Mouse (Mus musculus) 3T3-L1 (cell line): ENCODE results near the gene Milr1.

Source experiments
- DNase-seq: peaks from one replicate; pipeline ENCODE4 v3.0.0-alpha.2; 2015; ENCODE audit warnings: low read depth, low spot score

Gene Milr1

DNA sequence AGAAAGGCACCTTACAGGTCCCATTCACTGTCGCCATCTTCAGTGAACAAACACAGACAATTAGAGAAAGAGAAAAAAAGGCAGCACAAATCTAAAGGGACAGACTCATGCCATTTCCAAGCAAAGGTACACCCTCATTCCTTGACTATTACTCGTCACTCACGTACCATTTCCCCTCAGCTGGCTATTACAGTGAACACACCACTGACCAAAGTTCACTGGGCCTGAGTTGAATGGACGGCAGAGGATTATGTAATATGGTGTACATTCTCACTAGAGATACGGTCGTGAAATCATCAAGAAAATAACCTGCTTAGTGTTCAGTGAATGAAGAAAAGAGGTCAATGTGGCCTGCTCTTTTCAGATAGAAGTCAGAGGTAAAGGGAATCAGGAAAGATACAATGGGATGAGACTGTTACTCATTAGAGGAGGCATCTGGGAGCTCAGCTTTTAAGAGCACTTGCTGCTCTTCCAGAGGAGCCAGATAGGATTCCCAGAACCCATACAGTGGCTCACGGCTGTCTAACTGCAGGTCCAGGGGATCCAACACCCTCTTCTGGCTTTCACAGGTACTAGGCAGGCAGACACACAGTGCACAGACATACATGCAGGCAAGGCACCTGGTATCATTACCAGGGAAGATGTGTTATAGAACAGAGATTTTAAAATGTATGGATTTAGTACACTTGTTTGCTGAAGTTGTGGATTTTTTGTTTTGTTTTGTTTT is 61.5 kb downstream of the Milr1 start:
- DNase-seq: no peak

DNA sequence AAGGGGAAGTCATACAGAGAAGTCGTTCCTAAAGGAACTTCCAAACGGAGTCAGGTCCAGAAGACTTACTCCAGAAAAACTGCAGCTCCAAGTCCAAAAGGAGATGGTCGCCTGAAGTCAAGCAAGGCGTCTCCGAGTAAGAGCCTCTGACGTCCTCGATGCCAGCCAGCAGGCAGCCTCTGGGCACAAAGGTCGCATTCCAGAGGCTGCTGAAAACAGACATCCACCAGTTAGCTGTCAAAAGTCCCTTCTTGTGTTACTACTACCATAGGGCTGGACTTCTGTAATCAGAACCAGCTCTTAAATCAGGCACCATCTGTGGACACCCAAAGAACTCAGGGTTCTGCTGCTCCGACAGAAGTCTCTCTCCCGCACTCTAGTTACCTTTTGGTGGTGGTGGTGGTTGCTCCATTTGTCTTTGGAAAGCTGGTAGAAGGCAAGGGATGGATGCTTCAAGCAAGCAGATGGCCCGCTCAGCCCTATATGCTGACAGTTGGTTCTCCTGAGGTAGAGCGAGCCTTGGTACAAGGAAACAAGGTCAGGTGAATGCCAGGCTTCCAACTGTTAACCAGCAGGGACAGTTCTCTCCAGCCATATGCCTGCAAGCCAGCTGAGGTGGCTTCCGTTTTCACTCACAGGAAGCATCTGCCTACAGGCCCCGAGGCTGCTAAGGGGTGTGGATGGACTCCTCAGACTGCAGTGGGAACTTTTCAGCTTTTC is 63.7 kb downstream of the Milr1 start:
- DNase-seq: no peak

DNA sequence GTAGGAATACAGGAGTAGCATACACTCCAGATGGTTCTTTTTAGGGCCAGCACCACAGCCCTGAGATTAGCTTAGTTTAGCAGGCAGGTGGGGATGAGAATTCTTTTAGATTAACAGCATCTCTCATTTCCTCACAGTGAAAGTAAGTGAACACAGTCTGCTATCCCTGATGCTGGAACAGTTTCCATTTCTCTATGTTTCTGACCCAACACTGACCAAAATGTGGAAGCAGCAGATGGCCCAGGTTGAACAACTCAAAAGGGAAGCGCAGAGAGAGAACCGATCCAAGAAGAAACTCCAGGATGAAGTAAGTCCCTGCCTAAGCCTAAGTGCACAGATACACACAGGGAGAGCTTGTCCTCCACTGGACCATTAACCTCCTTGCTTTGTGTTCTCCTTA is 64.3 kb downstream of the Milr1 start:
- no peak for DNase-seq

DNA sequence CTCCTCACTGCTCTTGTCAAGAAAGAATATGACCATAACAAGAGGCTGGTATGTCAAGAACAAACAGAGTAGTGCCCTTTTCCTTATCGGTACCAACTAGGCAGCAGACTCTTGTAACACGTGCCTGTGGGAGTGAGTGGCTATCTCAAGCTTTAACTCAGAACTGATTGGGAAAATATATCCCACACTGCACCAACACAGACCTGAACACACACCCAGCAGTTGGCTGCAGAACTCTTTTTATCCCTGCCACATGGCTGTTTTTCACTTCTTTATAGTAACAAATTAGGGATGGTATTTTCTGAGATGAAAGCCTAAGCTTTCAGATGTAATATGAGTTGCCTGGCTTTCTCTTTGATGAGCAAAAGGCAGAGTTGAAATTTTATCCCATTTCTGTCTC is 64.7 kb downstream of the Milr1 start:
- no peak for DNase-seq

DNA sequence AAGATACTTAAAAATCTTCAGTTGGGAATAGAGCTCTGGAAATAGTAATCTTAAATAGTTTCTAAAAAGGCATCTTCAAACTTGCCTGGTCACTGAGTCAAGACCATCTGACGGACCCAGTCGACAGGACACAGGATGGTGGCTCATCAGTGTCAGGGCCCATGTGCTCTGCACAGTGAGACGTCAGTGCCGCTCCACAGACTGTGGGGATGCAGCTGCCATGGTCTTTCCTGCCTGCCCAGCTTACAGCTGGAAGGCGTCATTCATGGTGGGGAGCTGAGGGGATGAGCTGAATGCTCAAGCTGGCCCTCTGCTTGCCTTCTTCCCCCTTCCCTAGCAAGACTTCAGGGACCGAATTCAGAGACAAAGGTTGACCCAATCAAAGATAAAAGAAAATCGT is 65.3 kb downstream of the Milr1 start:
- DNase-seq: no peak

DNA sequence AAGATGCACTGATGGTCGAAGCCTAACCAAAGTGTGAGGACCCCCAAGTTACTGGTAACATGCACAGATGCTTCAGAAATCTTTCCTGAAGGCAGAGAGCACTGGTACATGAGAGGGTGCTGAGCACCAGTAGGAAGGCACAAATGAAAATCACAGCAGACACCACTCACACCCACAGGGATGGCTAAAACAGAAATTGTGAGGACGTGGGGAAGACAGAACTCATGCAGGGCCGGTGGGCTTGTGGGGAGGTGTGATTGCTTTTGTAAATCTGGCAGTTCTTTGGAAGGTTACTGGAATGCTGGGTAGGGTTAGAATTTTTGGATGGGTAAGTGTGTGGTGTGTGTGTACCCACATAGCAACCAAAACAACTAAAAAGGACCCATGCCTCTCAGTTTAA is 66.1 kb downstream of the Milr1 start:
- DNase-seq: no peak

DNA sequence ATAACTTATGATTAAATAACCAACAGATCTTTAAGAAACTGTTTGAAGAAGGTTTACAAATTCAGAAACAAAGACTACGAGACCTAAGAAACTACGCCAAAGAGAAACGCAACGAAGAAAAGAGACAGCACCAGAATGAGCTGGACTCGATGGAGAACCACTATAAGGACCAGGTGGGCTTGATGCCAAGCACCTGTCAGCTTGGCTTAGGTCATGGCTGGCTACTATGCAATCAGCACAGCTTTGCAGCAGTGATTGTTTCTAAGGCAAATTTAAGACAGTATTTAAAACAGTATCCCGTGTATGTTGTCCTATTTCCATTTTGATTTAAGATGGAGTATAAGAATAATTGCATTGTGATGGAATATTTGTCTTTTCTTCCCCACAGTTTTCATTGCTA is 66.8 kb downstream of the Milr1 start:
- no peak for DNase-seq

DNA sequence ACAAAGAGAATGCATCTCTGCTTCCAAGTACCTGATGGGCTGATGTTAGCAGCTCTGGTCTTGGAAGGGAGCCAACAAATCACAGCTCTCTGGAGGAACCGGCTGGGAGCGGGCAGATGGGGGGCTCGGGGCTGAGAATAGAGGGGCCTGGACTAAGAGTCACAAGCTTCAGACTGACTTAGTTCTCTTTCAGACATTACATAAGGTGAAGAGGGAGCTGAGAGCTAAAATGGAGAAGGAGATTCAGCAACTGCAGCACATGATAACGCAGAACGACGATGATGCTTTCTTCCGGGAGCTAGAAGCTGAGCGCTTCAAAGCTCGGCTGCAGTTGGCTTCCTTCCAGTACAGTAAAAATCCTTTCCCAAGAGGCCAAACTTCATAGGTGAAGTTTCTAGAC is 67.3 kb downstream of the Milr1 start:
- DNase-seq: no peak
